Mouse (Mus musculus): ENCODE results near the gene Wnt5b. TPM values are rescaled to one million over a fixed set of nuclear protein-coding genes. Genes with fewer than 3 reads are reported as not detected.
A peak's percentile ranks its signal among the peaks of the same experiment; 100 is the strongest.

Wnt5b gene
- polyA plus RNA-seq, 1 experiment, result not detected

- Histone ChIP-seq H3K4me3 (replicated peaks) (no peak overlapping the region), H3K4me1 (peaks cover 25% of the 10 kb centered on the region)
- TF ChIP-seq FLI1 (IDR thresholded peaks at IDR 0.05; ENCODE audit: low read length) (no peak), GATA1 (IDR thresholded peaks at IDR 0.05; ENCODE audit: borderline replicate concordance, low read length) (no peak)
These were observed 142.4 kb downstream of the Wnt5b start for GRCm38 (mm10) chr6:119401545-119402304.

GRCm38 (mm10) chr6:119400649-119401048, 143.5 kb downstream of the Wnt5b start:
- Histone ChIP-seq H3K4me3 (replicated peaks) (no peak overlapping the region), H3K36me3 (replicated peaks; ENCODE audit: low read length) (peaks cover 3% of the 10 kb centered on the region), H3K4me1 (peaks cover 36% of the 10 kb centered on the region), H3K9me3 (peaks cover 3% of the 10 kb centered on the region; the same call in 1 of the 2 replicates), H3K27me3 (replicated peaks) (peaks cover 9% of the 10 kb centered on the region)
- no peak for TF ChIP-seq FLI1 (IDR thresholded peaks at IDR 0.05; ENCODE audit: low read length)
- TF ChIP-seq GATA1 (IDR thresholded peaks at IDR 0.05; ENCODE audit: borderline replicate concordance, low read length), result no peak

More at GRCm38 (mm10) chr6:119401545-119402304, 142.4 kb downstream of the Wnt5b start:
- Histone ChIP-seq H3K36me3 (replicated peaks; ENCODE audit: low read length) (peaks cover 3% of the 10 kb centered on the region), H3K27me3 (replicated peaks) (peaks cover 19% of the 10 kb centered on the region), H3K9me3 (peaks cover 3% of the 10 kb centered on the region; the same call in 1 of the 2 replicates)

- Histone ChIP-seq H3K27me3 (replicated peaks) (peaks cover 1% of the 10 kb centered on the region), H3K36me3 (replicated peaks; ENCODE audit: low read length) (peaks cover 3% of the 10 kb centered on the region), H3K4me1 (peaks cover 47% of the 10 kb centered on the region), H3K9me3 (peaks cover 3% of the 10 kb centered on the region; the same call in 1 of the 2 replicates), H3K4me3 (replicated peaks) (no peak overlapping the region)
- TF ChIP-seq GATA1 (IDR thresholded peaks at IDR 0.05; ENCODE audit: borderline replicate concordance, low read length), result no peak
- no peak for TF ChIP-seq FLI1 (IDR thresholded peaks at IDR 0.05; ENCODE audit: low read length)
These were observed 144.8 kb downstream of the Wnt5b start for GRCm38 (mm10) chr6:119399371-119399770.

- Histone ChIP-seq H3K36me3 (replicated peaks; ENCODE audit: low read length) (peaks cover 3% of the 10 kb centered on the region), H3K4me1 (peaks cover 38% of the 10 kb centered on the region), H3K4me3 (replicated peaks) (peak overlapping the region; percentile 87), H3K27me3 (replicated peaks) (no peaks in the 10 kb centered on the region), H3K9me3 (peaks cover 3% of the 10 kb centered on the region; the same call in 1 of the 2 replicates)
- no peak for TF ChIP-seq GATA1 (IDR thresholded peaks at IDR 0.05; ENCODE audit: borderline replicate concordance, low read length)
- TF ChIP-seq FLI1 (IDR thresholded peaks at IDR 0.05; ENCODE audit: low read length), result no peak
These were observed 147.9 kb downstream of the Wnt5b start for GRCm38 (mm10) chr6:119396309-119396634.

- no peaks in the 10 kb centered on the region for H3K27me3 ChIP-seq (replicated peaks)
- peaks cover 44% of the 10 kb centered on the region for H3K4me1 ChIP-seq
- peaks cover 3% of the 10 kb centered on the region for H3K36me3 ChIP-seq (replicated peaks; ENCODE audit: low read length)
- TF ChIP-seq FLI1 (IDR thresholded peaks at IDR 0.05; ENCODE audit: low read length), result no peak
- no peak for TF ChIP-seq GATA1 (IDR thresholded peaks at IDR 0.05; ENCODE audit: borderline replicate concordance, low read length)
- peak overlapping the region; percentile 87 for H3K4me3 ChIP-seq (replicated peaks)
- H3K9me3 ChIP-seq, result peaks cover 3% of the 10 kb centered on the region; the same call in 1 of the 2 replicates
These were observed 148.5 kb downstream of the Wnt5b start for GRCm38 (mm10) chr6:119395421-119396308.

GRCm38 (mm10) chr6:119392836-119393235, 151.3 kb downstream of the Wnt5b start:
- Histone ChIP-seq H3K4me1 (peaks cover 46% of the 10 kb centered on the region), H3K27me3 (replicated peaks) (no peaks in the 10 kb centered on the region), H3K36me3 (replicated peaks; ENCODE audit: low read length) (peaks cover 3% of the 10 kb centered on the region), H3K9me3 (no peaks in the 10 kb centered on the region; the same call in 1 of the 2 replicates), H3K4me3 (replicated peaks) (no peak overlapping the region)
- TF ChIP-seq GATA1 (IDR thresholded peaks at IDR 0.05; ENCODE audit: borderline replicate concordance, low read length) (no peak), FLI1 (IDR thresholded peaks at IDR 0.05; ENCODE audit: low read length) (no peak)

GRCm38 (mm10) chr6:119390728-119391127, 153.4 kb downstream of the Wnt5b start:
- Histone ChIP-seq H3K27me3 (replicated peaks) (no peaks in the 10 kb centered on the region), H3K36me3 (replicated peaks; ENCODE audit: low read length) (no peaks in the 10 kb centered on the region), H3K4me3 (replicated peaks) (peak overlapping the region; percentile 0), H3K9me3 (no peaks in the 10 kb centered on the region), H3K4me1 (peaks cover 52% of the 10 kb centered on the region)
- TF ChIP-seq GATA1 (IDR thresholded peaks at IDR 0.05; ENCODE audit: borderline replicate concordance, low read length) (no peak), FLI1 (IDR thresholded peaks at IDR 0.05; ENCODE audit: low read length) (no peak)

GRCm38 (mm10) chr6:119389089-119389488, 155.1 kb downstream of the Wnt5b start:
- Histone ChIP-seq H3K4me3 (replicated peaks) (peak overlapping the region; percentile 95), H3K27me3 (replicated peaks) (no peaks in the 10 kb centered on the region), H3K4me1 (peaks cover 54% of the 10 kb centered on the region), H3K36me3 (replicated peaks; ENCODE audit: low read length) (peaks cover 11% of the 10 kb centered on the region), H3K9me3 (no peaks in the 10 kb centered on the region)
- TF ChIP-seq FLI1 (IDR thresholded peaks at IDR 0.05; ENCODE audit: low read length), result no peak
- no peak for TF ChIP-seq GATA1 (IDR thresholded peaks at IDR 0.05; ENCODE audit: borderline replicate concordance, low read length)

GRCm38 (mm10) chr6:119388650-119389012, 155.5 kb downstream of the Wnt5b start:
- Histone ChIP-seq H3K4me3 (replicated peaks) (peak overlapping the region; percentile 95), H3K36me3 (replicated peaks; ENCODE audit: low read length) (peaks cover 15% of the 10 kb centered on the region), H3K4me1 (peaks cover 56% of the 10 kb centered on the region), H3K27me3 (replicated peaks) (no peaks in the 10 kb centered on the region), H3K9me3 (no peaks in the 10 kb centered on the region)
- TF ChIP-seq GATA1 (IDR thresholded peaks at IDR 0.05; ENCODE audit: borderline replicate concordance, low read length) (no peak), FLI1 (IDR thresholded peaks at IDR 0.05; ENCODE audit: low read length) (no peak)
